Comparison of ENCODE assay signal across 16 mouse cellular contexts in genomic region chr14:105630444-105630843, GRCm38 (mm10).
DNase-seq lines count a peak whose midpoint lies in the region; ATAC-seq and TF ChIP-seq lines count a peak whose summit lies in the region.
"Had no signal": no experiment of that assay in that cellular context is flagged by ENCODE, and none has a peak within 500 bp of the region (broad histone marks: within the 10 kb centered on the region; RNA-seq: fewer than 3 reads in every experiment).

No protein-coding gene starts in this region.

- 59% methylated on average over 5 of the region's 5 CpGs for WGBS in hindbrain, embryonic 12.5 days
- WGBS in midbrain, postnatal 0 days: 40% methylated on average over 5 of the region's 5 CpGs

- peak; percentile 53 for ATAC-seq in hindbrain, embryonic 12.5 days (ENCODE audit: low FRiP score)
- no peak; the same call in 1 of the 2 replicates for ATAC-seq in midbrain, postnatal 0 days (ENCODE audit: low FRiP score)
- ATAC-seq in megakaryocyte progenitor cell, adult 5-6 weeks (replicated peaks; ENCODE audit: poor library complexity): no peak

- no peak for DNase-seq in layer of hippocampus, adult 2 months (ENCODE audit: low spot score in 2 of 2)
- DNase-seq in layer of hippocampus, postnatal 36 days: no peak
- peak; percentile 22 for DNase-seq in midbrain, postnatal 0 days (ENCODE audit: low spot score)
- no peak for DNase-seq in thymus, postnatal 0 days (ENCODE audit: low spot score)
- DNase-seq: heart, postnatal 4 days; kidney, adult 8-10 months; kidney, postnatal 4 days; liver; lung, adult 18-20 months; lung, postnatal 36 days; thymus, adult 18-20 months had no signal

- no peak for TF ChIP-seq POLR2A in cortical plate, adult 2 months (IDR thresholded peaks at IDR 0.05; ENCODE audit: extremely low read depth, insufficient read depth, low read length)

- H3K9me3 ChIP-seq in hindbrain, embryonic 12.5 days (replicated peaks): no peaks in the 10 kb centered on the region
- H3K9me3 ChIP-seq in midbrain, postnatal 0 days (ENCODE audit: low read length): no peaks in the 10 kb centered on the region
- H3K9me3 ChIP-seq: embryonic facial prominence, embryonic 15.5 days; heart, embryonic 13.5 days had no signal

- H3K36me3 ChIP-seq in hindbrain, embryonic 12.5 days: no peaks in the 10 kb centered on the region
- H3K36me3 ChIP-seq in midbrain, postnatal 0 days (ENCODE audit: insufficient read depth, low read length): no peaks in the 10 kb centered on the region
- H3K36me3 ChIP-seq: embryonic facial prominence, embryonic 15.5 days; heart, embryonic 13.5 days had no signal

- H3K4me3 ChIP-seq in layer of hippocampus, adult 2 months: peak overlapping the region; percentile 40; the same call in 1 of the 2 replicates
- no peak overlapping the region for H3K4me3 ChIP-seq in cortical plate, adult 2 months (ENCODE audit: insufficient read depth, low read length)
- no peak overlapping the region for H3K4me3 ChIP-seq in hindbrain, embryonic 12.5 days
- no peak overlapping the region for H3K4me3 ChIP-seq in midbrain, postnatal 0 days (ENCODE audit: low read depth, low read length)
- H3K4me3 ChIP-seq: embryonic facial prominence, embryonic 15.5 days; heart, embryonic 13.5 days had no signal

- no peaks in the 10 kb centered on the region for H3K27me3 ChIP-seq in hindbrain, embryonic 12.5 days
- no peaks in the 10 kb centered on the region for H3K27me3 ChIP-seq in midbrain, postnatal 0 days (ENCODE audit: insufficient read depth, low read length)
- H3K27me3 ChIP-seq: embryonic facial prominence, embryonic 15.5 days; heart, embryonic 13.5 days had no signal

- TF ChIP-seq CTCF in layer of hippocampus, adult 2 months (conservative IDR thresholded peaks at IDR 0.05): no peak
- no peak for TF ChIP-seq CTCF in cortical plate, adult 2 months (IDR thresholded peaks at IDR 0.05; ENCODE audit: extremely low read depth, insufficient read depth, low read length)
- no peak for TF ChIP-seq CTCF in midbrain, postnatal 0 days (IDR thresholded peaks at IDR 0.05)

- peak overlapping the region; percentile 95 for H3K27ac ChIP-seq in layer of hippocampus, adult 2 months
- peak overlapping the region; percentile 19 for H3K27ac ChIP-seq in cortical plate, adult 2 months (ENCODE audit: insufficient read depth, low read length)
- peak overlapping the region; percentile 80 for H3K27ac ChIP-seq in hindbrain, embryonic 12.5 days
- H3K27ac ChIP-seq in midbrain, postnatal 0 days (ENCODE audit: low read depth, low read length): peak overlapping the region; percentile 76
- H3K27ac ChIP-seq: embryonic facial prominence, embryonic 15.5 days; heart, embryonic 13.5 days had no signal

- H3K9ac ChIP-seq in hindbrain, embryonic 12.5 days: no peak overlapping the region
- no peak overlapping the region; the same call in 1 of the 2 replicates for H3K9ac ChIP-seq in midbrain, postnatal 0 days (replicated peaks; ENCODE audit: low read length, poor library complexity, severe bottlenecking)
- H3K9ac ChIP-seq: embryonic facial prominence, embryonic 15.5 days; heart, embryonic 13.5 days had no signal

- H3K4me1 ChIP-seq in cortical plate, adult 2 months (ENCODE audit: control insufficient read depth, insufficient read depth, low read length): peaks cover 13% of the 10 kb centered on the region
- H3K4me1 ChIP-seq in hindbrain, embryonic 12.5 days: peaks cover 21% of the 10 kb centered on the region
- no peaks in the 10 kb centered on the region; the same call in 1 of the 2 replicates for H3K4me1 ChIP-seq in midbrain, postnatal 0 days (ENCODE audit: insufficient read depth, low read length)
- H3K4me1 ChIP-seq: embryonic facial prominence, embryonic 15.5 days had no signal

- peak overlapping the region; percentile 36 for H3K4me2 ChIP-seq in hindbrain, embryonic 12.5 days (replicated peaks)
- peak overlapping the region; percentile 39 for H3K4me2 ChIP-seq in midbrain, postnatal 0 days (ENCODE audit: low read depth, low read length, poor library complexity, severe bottlenecking)
- H3K4me2 ChIP-seq: embryonic facial prominence, embryonic 15.5 days; heart, embryonic 13.5 days had no signal

Comparison
In these comparisons a context has a peak if more than half of its experiments do, and no peak if none do; other contexts are left out.
1. H3K27ac ChIP-seq: peak in every context shown above with its lines; median percentile 95 in layer of hippocampus, adult 2 months; 80 in hindbrain, embryonic 12.5 days; 76 in midbrain, postnatal 0 days; 19 in cortical plate, adult 2 months.